Mouse (Mus musculus): ENCODE measurements around the gene Celsr1. TPM values are rescaled to one million over a fixed set of nuclear protein-coding genes. Genes with fewer than 3 reads are reported as not detected.

Celsr1 gene
- polyA plus RNA-seq, 1 experiment = 0.02 TPM

GRCm38 (mm10) chr15:85991453-85992124, 42.0 kb downstream of the Celsr1 start:
- Histone ChIP-seq H3K36me3 (replicated peaks; ENCODE audit: low read length) (no peaks in the 10 kb centered on the region), H3K27me3 (replicated peaks) (peaks cover 83% of the 10 kb centered on the region), H3K4me1 (peaks cover 5% of the 10 kb centered on the region; the same call in 1 of the 2 replicates), H3K9me3 (no peaks in the 10 kb centered on the region), H3K4me3 (replicated peaks) (no peak overlapping the region)
- no peak for TF ChIP-seq GATA1 (IDR thresholded peaks at IDR 0.05; ENCODE audit: borderline replicate concordance, low read length)
- TF ChIP-seq FLI1 (IDR thresholded peaks at IDR 0.05; ENCODE audit: low read length) = no peak

- Histone ChIP-seq H3K9me3 (no peaks in the 10 kb centered on the region), H3K36me3 (replicated peaks; ENCODE audit: low read length) (no peaks in the 10 kb centered on the region), H3K4me1 (peaks cover 5% of the 10 kb centered on the region; the same call in 1 of the 2 replicates), H3K4me3 (replicated peaks) (no peak overlapping the region), H3K27me3 (replicated peaks) (peaks cover 83% of the 10 kb centered on the region)
- TF ChIP-seq FLI1 (IDR thresholded peaks at IDR 0.05; ENCODE audit: low read length) (no peak), GATA1 (IDR thresholded peaks at IDR 0.05; ENCODE audit: borderline replicate concordance, low read length) (no peak)
These were observed 42.7 kb downstream of the Celsr1 start for GRCm38 (mm10) chr15:85990696-85991443.

GRCm38 (mm10) chr15:85987896-85988295, 45.7 kb downstream of the Celsr1 start:
- Histone ChIP-seq H3K4me3 (replicated peaks) (no peak overlapping the region), H3K27me3 (replicated peaks) (peaks cover 86% of the 10 kb centered on the region), H3K9me3 (no peaks in the 10 kb centered on the region), H3K36me3 (replicated peaks; ENCODE audit: low read length) (no peaks in the 10 kb centered on the region), H3K4me1 (peaks cover 10% of the 10 kb centered on the region)
- no peak for TF ChIP-seq GATA1 (IDR thresholded peaks at IDR 0.05; ENCODE audit: borderline replicate concordance, low read length)
- TF ChIP-seq FLI1 (IDR thresholded peaks at IDR 0.05; ENCODE audit: low read length) = no peak

GRCm38 (mm10) chr15:85986170-85986569, 47.4 kb downstream of the Celsr1 start:
- no peak overlapping the region for H3K4me3 ChIP-seq (replicated peaks)
- TF ChIP-seq GATA1 (IDR thresholded peaks at IDR 0.05; ENCODE audit: borderline replicate concordance, low read length) (no peak), FLI1 (IDR thresholded peaks at IDR 0.05; ENCODE audit: low read length) (no peak)
- H3K36me3 ChIP-seq (replicated peaks; ENCODE audit: low read length) = no peaks in the 10 kb centered on the region

GRCm38 (mm10) chr15:85985601-85986000, 48.0 kb downstream of the Celsr1 start:
- Histone ChIP-seq H3K9me3 (no peaks in the 10 kb centered on the region), H3K36me3 (replicated peaks; ENCODE audit: low read length) (no peaks in the 10 kb centered on the region), H3K4me1 (peaks cover 23% of the 10 kb centered on the region), H3K27me3 (replicated peaks) (peaks cover 78% of the 10 kb centered on the region), H3K4me3 (replicated peaks) (peak overlapping the region; percentile 33)
- no peak for TF ChIP-seq FLI1 (IDR thresholded peaks at IDR 0.05; ENCODE audit: low read length)
- no peak for TF ChIP-seq GATA1 (IDR thresholded peaks at IDR 0.05; ENCODE audit: borderline replicate concordance, low read length)

More at GRCm38 (mm10) chr15:85986170-85986569, 47.4 kb downstream of the Celsr1 start:
- Histone ChIP-seq H3K27me3 (replicated peaks) (peaks cover 80% of the 10 kb centered on the region), H3K4me1 (peaks cover 24% of the 10 kb centered on the region), H3K9me3 (no peaks in the 10 kb centered on the region)

- no peak for TF ChIP-seq FLI1 (IDR thresholded peaks at IDR 0.05; ENCODE audit: low read length)
- no peak for TF ChIP-seq GATA1 (IDR thresholded peaks at IDR 0.05; ENCODE audit: borderline replicate concordance, low read length)
- Histone ChIP-seq H3K36me3 (replicated peaks; ENCODE audit: low read length) (no peaks in the 10 kb centered on the region), H3K9me3 (no peaks in the 10 kb centered on the region), H3K27me3 (replicated peaks) (peaks cover 84% of the 10 kb centered on the region), H3K4me3 (replicated peaks) (no peak overlapping the region), H3K4me1 (peaks cover 23% of the 10 kb centered on the region)
These were observed 50.4 kb downstream of the Celsr1 start for GRCm38 (mm10) chr15:85983131-85983530.

GRCm38 (mm10) chr15:85982416-85982775, 51.2 kb downstream of the Celsr1 start:
- H3K9me3 ChIP-seq = no peaks in the 10 kb centered on the region
- no peaks in the 10 kb centered on the region for H3K36me3 ChIP-seq (replicated peaks; ENCODE audit: low read length)
- peak overlapping the region; percentile 78 for H3K4me3 ChIP-seq (replicated peaks)
- TF ChIP-seq GATA1 (IDR thresholded peaks at IDR 0.05; ENCODE audit: borderline replicate concordance, low read length) = no peak
- peaks cover 23% of the 10 kb centered on the region for H3K4me1 ChIP-seq
- peaks cover 86% of the 10 kb centered on the region for H3K27me3 ChIP-seq (replicated peaks)

- Histone ChIP-seq H3K9me3 (no peaks in the 10 kb centered on the region), H3K4me3 (replicated peaks) (peak overlapping the region; percentile 78), H3K27me3 (replicated peaks) (peaks cover 87% of the 10 kb centered on the region), H3K36me3 (replicated peaks; ENCODE audit: low read length) (no peaks in the 10 kb centered on the region), H3K4me1 (peaks cover 27% of the 10 kb centered on the region)
- TF ChIP-seq GATA1 (IDR thresholded peaks at IDR 0.05; ENCODE audit: borderline replicate concordance, low read length) (no peak), FLI1 (IDR thresholded peaks at IDR 0.05; ENCODE audit: low read length) (no peak)
These were observed 51.7 kb downstream of the Celsr1 start for GRCm38 (mm10) chr15:85981768-85982415.

- H3K27me3 ChIP-seq (replicated peaks) = peaks cover 89% of the 10 kb centered on the region
- H3K4me1 ChIP-seq = peaks cover 13% of the 10 kb centered on the region
- no peaks in the 10 kb centered on the region for H3K36me3 ChIP-seq (replicated peaks; ENCODE audit: low read length)
- TF ChIP-seq GATA1 (IDR thresholded peaks at IDR 0.05; ENCODE audit: borderline replicate concordance, low read length) = no peak
- TF ChIP-seq FLI1 (IDR thresholded peaks at IDR 0.05; ENCODE audit: low read length) = no peak
- H3K4me3 ChIP-seq (replicated peaks) = no peak overlapping the region
- H3K9me3 ChIP-seq = no peaks in the 10 kb centered on the region
These were observed 56.5 kb downstream of the Celsr1 start for GRCm38 (mm10) chr15:85977086-85977485.

GRCm38 (mm10) chr15:85975746-85976145, 57.8 kb downstream of the Celsr1 start:
- Histone ChIP-seq H3K4me1 (peaks cover 5% of the 10 kb centered on the region), H3K9me3 (no peaks in the 10 kb centered on the region), H3K36me3 (replicated peaks; ENCODE audit: low read length) (no peaks in the 10 kb centered on the region), H3K27me3 (replicated peaks) (peaks cover 92% of the 10 kb centered on the region), H3K4me3 (replicated peaks) (no peak overlapping the region)
- TF ChIP-seq FLI1 (IDR thresholded peaks at IDR 0.05; ENCODE audit: low read length) = no peak
- TF ChIP-seq GATA1 (IDR thresholded peaks at IDR 0.05; ENCODE audit: borderline replicate concordance, low read length) = no peak
